Mouse (Mus musculus): Measurements from ENCODE around the gene Zfp109.

Zfp109 gene

DNA sequence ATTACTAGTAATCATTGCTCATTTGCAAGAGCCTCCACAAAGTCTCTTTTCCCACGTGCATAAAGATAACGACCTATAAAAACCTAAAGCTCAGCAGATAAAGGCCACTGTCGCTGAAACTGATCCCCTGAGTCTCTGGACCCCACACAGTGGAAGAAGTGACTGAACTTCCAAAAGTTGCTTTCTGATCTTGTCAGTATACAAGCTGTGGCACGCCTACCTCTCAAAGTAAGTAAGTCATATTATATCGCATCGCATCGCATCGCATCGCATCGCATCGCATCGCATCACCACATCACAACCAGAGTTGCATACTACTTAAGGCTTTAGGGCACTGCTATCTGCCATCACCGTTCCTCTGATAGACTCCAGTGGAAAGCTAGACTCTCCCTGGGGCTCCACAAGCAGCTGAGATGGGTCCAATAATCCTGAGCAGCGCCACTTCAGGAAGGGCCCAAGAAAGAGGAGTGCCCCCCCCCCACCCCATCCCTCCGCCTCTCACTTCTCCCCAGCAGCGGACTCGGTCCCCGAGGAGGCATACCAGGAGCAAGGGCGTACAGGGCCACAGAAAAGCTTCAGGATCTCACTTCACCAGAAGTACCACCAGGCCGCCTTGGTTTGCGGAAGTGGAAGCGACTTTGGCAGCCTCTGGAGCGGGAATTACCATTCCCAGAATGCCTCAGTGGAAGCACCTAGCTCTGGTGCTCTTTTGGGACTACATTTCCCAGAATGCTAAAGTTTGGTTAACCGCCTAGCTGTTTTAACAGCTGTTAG is 29.7 kb downstream of the Zfp109 start:
- DNase-seq (ENCODE audit: low read depth, low spot score): peak; percentile 62

GRCm38 (mm10) chr7:24196961-24197360 is 40.4 kb downstream of the Zfp109 start:
- no peak for DNase-seq (ENCODE audit: low read depth, low spot score)

GRCm38 (mm10) chr7:24193157-24193556 is 44.2 kb downstream of the Zfp109 start:
- DNase-seq (ENCODE audit: low read depth, low spot score): no peak

DNA sequence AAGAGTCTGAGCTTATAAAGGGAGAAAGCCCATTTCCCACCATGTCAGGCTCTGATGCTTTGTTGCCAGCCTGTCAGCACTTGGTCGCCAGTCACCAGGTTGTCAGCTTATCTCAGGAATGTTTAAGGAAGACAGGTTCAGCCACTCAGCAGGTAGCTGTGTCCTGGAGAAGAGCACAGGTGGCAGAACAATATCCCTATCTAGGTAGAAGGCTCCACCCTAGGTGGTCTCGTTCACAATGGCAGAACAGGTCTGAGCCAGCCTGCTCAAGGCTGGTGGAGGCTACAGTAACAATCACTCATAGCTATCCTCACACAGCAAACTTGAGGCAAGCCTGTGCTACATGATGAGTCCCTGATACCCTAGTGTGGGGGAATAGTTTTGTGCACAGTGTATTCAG is 46.0 kb downstream of the Zfp109 start:
- no peak for DNase-seq (ENCODE audit: low read depth, low spot score)

DNA sequence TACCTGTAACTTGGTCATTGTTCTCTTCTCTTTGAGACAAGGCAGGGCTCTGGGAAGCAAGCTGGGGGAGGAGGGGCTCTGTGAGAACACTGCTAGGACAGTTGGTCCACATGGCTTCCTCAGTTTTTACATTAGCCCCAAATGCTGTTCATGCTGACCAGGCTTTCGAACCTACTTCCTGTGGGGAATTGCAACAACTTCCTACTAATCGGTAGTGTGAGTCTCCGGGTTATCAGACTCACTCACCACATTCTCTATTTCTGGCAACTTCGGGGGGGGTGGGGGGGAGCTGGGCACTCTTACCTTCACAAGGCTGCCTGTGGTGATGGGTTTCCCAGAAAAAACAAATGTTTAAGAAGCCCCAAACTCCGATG is 47.8 kb downstream of the Zfp109 start:
- DNase-seq (ENCODE audit: low read depth, low spot score): no peak

DNA sequence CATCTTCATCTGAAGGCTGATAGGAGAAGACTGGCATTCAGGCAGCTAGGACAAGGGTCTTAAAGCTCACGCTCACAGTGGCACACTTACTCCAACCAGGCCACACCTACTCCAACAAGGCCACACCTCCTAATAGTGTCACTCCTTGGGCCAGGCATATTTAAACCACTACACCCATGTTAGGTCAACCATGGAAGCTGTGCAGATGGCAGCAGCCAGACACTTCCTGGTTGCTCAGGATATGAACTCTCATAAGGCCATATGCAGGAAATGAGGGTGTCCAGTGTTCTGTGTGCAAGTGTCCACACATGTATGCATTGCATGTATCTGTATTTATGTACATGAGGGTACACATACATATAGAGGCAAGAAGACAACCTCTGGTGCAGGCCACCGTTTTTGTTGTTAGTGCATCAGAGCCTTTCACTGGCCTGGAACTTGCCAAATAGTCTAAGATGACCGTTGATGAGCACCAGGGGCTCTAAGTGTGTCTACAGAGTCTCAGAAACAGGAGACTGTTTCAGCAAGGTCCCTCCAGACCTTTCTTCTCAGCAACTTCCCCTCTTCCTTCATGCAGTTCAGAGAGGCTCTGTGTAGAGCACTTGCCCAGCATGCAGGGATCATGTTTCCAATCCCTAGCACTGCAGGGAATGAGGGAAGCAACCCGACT is 48.3 kb downstream of the Zfp109 start:
- no peak for DNase-seq (ENCODE audit: low read depth, low spot score)

DNA sequence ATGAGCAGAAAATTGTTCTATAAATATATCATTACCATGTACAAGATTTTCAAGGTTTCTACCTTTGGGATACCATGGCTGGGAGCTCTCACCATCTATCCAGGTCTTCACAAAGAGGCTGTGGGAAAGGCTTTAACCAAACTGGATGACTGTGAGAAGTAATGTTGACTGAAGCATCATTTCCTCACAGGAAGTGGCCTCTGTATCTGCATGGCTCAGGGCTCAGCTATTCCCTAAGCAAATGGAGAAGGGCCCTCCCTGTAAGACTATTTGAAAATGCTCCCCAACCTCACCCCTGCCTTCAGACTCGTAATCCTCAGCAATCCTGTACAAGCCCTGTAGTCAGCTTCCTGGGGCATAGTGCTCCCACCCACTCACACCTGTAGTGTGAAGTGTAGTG is 49.7 kb downstream of the Zfp109 start:
- DNase-seq (ENCODE audit: low read depth, low spot score): no peak
